Mouse (Mus musculus) cerebellum, postnatal 25 days (tissue): ENCODE data around the gene Foxc2.
"Not testable (repeated sequence)": the region's sequence is repeated elsewhere in the genome, so short reads cannot be mapped to it uniquely, and the experiment has no call there.

Experiments used
- DNase-seq, 2 experiments: peaks; one replicate each; pipeline ENCODE4 v3.0.0; 2021; ENCODE audit warnings: mixed read lengths in 2 of 2

The Foxc2 gene

DNA sequence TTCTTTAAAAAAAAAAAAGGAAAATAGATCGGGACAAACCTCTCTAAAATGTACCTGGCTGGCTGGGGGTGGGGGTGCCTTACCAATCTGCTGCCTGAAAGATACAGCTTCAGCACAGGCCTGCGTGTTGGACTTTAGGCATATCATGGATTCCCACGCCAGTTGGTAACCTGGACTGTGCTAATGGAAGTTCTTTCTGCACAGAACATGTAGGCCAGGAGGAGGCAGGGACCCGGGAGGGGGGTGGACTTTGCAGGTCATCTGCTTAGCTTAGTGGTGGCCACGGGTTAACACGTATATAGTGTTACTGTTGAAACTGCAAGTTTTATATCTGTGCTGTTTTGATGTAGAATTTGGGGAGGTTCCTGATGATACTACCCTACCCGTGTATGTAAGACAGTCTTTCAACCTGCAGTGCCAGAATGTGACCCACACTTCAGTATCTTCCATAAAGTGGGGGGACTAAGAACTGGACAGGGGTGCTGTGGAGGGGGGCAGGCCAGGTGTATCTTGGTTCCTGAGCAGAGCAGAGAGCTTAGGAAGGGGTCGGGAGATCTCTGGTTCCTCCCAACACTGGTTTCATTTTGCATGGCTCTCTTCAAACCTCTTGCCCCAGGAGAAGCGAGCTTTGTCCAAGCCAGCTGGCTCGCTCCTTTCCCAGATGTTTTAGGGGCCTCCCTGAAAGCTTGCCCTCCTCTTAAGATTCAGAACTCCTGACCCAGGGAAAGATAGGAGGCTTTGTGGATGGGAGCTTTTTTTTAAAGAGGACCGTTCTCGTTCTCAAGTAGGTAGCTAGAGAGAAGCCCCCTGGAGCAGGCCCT, 3.9 kb downstream of the Foxc2 start:
- DNase-seq, result no peak

DNA sequence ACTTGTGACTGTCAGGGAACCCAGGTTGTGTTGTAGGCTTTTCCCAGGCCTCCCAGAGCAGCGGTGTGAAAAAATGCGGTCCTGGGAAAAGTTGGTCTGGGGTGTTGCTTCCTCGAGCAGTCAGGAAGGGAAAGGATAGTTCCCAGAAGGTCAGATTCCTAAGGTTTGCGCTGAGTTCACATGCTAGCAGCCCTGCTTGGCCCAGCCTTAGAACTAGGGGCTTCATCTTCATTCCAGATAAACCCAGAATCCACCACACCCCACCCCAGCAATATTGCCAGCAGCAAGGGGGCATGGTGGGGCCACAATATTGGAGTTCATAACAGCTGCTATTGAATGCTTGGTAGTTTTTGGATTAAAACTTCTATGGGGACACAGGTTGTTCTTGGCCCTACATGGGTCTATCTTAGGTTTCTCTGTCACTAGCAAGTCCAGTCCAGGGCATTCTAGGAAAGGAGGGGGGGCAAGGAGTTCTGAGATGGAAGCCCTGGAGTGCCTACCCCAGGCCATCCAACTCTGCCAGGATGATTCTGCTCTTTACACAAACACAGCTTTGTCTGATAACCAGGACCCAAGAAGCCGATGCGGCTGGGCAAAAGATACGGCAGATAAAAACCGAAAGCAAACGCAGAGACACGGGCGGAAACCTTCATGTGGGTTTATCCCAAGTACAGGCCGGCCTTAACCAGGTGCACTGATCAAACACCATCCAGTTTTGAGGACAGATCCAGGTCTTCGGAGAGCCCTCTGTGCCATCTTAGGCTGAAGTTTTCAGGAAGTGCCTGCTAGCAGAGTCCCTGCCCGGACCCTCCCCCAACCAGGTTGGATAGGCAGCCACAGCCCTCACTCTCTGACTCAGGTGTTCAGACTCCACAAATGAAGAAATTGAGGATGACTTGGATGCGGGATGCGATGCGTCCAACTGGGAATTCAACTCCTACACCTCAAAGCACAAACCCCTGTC, 4.8 kb downstream of the Foxc2 start:
- no peak for DNase-seq

DNA sequence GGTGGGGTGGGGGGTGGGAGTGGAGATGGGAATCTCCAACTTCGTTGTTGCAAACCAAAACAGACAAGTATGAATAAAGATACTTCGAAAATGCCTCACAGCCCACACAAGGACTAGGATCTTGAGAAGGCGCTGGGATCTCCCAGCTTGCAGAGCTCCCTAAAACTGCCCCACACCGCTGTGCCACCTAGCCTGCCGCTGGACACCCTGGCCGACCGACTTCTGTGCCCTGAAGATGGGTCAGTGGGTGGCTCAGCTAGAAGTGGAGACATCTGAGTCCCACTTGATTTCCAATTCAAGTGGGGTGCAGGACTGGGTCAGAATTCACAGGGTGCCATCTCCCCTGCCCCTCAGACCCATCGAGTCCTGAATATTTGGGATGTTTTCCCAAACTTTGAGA, 5.7 kb downstream of the Foxc2 start:
- no peak for DNase-seq

DNA sequence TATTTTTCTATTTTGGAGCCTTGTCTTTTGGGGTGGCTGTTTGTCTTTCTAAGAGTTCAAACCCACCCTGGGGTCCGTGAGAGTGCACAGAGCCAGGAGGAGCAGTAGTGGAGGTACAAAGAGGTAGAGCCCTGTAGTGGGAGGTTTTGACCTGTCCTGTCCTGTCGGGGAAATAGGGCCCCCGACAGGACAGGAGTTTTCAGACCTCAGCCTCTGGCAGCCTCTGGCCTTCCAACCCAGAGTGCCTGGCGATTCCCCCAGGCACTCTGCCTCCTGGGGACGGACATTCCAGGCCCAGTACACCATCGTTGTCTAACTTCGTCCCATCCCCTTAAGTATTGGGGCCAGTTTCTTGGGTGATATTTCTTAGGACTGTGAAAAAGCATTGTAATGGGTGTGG, 6.4 kb downstream of the Foxc2 start:
- no peak for DNase-seq

DNA sequence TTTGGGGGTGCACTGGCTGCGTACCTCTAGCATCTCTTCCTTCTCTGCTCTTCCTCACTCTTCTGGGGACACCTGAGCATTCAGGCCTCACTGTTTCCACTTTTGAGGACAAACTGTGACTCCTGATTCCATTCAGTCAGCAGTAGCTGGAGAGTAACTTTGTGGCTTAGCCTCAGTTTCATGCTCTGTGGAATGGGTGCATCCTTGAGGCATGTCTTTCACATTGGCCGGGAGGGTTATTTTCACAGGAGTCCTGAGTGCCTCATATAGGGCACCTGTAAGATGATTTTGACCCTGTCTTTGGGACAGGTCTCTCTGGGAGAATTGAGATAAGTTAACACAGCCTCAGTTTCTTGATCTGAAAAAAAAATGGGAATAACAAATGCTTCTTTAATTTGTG, 7.1 kb downstream of the Foxc2 start:
- DNase-seq, result no peak

DNA sequence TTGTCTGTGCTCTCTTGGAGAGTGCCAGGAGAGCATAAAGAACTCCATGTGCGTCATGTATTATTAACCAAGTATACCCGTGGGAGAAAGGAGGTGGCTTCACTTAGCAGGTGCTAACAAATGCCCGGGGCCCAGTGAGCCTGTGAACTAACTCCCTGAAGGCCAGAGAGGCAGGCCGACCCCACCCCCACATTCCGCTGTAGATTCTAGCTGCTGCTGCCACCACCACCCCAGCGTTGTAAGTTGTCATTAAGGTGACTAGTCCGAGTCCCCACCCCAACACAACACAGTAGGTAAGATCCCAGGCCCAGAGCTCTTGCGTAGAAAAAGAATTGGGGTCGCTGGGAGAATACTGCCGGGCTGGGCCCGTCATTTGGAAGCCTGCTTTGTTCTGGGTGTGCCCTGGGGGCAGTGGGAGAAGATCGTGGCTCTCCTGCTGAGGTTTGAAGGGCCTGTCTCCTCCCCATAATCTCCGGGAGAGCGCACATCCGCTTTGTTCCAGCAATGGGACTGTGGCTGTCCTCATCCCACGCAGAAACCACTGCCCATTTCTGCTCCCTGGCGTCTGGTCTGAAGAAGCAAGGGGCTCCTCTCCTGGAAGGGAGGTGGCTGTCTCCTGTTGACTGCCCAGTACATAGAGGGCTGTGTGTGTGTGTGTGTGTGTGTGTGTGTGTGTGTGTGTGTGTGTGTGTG, 8.7 kb downstream of the Foxc2 start:
- DNase-seq, result no peak

DNA sequence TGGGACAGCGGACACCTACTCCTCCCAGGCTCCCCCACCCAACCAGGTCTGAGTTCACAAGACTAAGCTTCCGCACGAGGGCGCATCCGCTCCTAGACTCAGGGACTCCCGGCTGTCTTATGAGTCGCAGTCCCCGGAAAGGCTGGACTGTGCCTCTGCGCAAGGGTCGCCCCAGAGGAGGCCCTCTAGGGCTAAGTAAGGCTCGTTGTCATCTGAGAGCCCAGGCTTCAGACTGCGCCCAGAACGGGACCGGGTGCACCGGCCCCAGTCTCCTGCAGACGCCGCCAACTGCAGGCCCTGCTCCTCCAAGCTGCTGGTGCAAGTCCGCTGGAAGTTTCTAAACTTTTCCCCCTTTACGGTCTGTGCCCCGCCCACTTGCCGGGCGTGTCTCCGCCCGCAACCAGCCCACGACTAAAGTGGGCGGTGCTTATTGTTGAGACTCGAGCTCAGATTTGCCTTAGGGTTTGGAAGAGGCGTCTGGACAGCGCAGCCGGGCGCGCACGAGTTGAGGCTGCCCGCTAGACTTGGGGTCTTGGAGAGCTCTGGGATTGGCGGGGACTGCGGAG, 9.4 kb downstream of the Foxc2 start:
- DNase-seq, result peak in 1 of 2 experiments; percentile 38

DNA sequence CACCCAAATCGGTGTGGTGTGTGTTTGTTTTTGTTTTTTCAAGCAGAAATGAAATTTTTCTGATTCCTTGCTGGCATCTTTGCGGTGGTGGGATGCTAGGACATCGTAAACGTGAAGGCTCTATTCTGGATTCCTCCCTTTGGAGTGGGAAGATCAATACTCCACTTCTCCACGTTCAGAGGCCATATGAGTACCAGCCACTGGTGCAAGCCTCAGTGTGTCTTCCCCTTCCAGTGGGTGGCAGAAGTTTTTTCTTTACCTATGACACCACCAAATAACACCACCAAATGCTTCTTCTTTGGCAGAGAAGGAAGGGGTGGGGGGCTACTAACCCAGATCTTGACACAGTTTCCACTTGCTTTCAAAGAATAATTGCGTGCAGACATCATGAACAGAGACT, 10.2 kb downstream of the Foxc2 start:
- no peak for DNase-seq

DNA sequence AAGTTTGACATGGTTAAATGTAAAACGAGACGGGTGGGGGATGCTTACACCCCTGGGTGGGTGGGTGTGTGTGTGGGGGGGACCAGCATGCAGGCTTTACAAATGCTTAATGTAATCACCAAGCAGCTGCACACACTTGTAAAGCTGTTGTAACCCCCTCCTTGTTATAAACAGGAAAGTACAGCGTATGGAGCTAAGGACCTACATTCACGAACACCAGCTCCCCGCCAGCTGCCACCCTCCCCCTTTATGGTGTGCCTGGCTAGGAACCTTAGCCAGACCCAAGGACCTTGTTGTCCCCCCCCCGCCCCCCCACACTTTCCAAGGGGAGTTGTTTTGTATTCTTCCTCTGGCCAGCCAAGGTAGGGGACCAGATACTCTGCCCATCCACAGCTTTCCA, 10.7 kb downstream of the Foxc2 start:
- no peak for DNase-seq

DNA sequence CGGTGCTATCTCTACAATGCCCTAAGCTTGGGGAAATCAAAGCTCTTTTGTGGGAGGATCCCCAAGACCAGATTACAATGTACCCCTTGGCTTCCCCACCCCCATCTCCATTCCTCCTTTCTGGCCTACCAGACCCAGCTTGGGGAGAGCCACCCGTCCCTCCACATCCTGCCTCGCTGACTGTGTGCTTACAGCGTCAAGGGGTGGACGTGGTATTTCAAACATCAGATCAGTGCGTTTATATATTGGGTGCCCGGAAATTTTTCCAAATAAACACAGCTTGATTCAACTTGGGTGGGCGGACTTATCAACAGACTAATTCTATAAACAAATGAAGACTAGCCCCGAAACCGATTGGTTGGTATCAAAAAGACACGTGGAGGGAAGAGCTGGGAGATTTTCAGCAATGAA, 11.3 kb downstream of the Foxc2 start:
- no peak for DNase-seq

DNA sequence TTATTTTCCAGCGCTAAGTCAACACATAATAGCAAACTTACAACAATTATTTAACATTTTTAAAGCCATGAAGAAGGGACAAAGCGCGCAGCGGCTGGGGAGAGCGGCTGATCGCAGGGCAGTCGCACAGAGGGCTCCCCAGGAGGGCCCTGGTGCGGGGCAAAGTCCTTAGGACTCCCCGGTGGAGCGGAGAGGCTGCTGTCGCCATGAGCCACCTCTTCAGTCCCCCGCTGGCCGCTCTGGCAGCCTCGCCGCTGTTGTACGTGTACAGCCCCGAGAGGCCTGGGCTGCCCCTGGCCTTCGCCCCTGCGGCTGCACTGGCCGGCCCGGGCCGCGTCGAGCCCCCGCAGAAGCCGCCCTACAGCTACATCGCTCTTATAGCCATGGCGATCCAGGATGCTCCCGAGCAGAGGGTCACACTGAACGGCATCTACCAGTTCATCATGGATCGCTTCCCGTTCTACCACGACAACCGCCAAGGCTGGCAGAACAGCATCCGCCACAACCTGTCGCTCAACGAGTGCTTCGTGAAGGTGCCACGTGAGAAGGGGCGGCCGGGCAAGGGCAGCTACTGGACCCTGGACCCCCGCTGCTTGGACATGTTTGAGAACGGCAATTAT, 11.9 kb downstream of the Foxc2 start, which contains the start of gene Foxl1:
Gene Foxl1 (plus strand): TSS at position 185 of the 620 bp plus-strand sequence.
- DNase-seq, result peak in 1 of 2 experiments; percentile 8

DNA sequence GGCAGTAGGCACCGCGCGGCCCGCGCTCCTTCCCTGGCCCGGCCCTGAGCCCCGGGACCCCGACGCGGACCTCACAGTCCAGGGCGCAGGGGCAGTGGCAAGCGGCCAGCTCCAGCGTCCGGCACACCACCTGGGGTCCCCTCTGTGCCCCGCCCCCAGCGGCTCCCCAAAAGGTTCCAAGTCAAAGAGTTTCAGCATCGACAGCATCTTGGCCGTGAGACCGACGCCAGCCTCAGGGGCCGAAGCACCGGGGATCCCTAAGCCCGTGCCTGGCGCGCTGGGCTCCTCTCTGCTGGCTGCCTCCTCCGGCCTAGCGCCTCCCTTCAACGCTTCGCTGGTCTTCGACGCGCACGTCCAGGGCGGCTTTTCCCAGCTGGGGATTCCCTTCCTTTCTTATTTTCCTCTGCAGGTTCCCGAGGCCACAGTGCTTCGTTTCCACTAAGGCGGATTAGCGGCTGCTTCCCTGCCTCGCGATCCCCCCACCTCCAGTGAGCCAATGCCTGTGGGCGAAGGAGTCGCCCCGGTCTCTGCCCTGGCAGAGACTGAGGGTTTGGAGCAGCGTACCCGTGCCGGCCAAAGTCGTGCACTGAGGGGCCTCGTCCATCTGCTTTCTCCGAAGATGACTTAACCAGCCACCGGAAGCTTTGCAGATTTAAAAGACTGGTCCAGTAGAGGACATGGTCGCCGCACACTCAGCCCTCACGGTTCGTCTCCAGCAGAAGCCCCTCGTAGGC, 12.7 kb downstream of the Foxc2 start:
- no peak for DNase-seq

DNA sequence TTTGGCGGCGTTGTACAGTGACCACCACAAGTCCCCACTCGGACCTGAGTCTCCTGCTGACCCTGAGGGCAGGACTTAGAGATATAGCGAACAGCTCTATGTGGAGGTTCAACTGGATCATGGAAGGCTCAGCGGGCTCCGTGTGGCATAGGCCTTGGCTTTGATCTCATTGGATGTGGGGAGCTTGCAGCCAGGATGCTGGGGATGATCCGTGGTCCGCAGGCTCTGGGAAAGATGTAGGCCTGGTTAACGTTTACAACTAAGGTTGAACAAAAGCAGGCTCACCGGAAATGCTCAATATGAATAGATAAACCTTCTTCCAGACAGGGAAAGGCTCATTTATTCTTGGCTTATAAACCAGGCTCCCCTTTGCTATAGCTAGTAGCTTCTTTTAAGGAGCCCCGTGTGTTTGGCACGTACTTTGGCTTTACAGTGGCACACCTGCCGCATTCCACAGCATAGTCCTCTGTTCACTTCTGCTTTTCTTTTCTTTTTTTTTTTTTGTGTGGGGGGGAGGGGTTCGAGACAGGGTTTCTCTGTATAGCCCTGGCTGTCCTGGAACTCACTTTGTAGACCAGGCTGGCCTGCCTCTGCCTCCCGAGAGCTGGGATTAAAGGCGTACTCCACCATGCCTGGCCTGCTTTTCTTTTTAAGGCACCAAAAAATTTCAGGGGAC, 13.4 kb downstream of the Foxc2 start:
- no peak for DNase-seq

DNA sequence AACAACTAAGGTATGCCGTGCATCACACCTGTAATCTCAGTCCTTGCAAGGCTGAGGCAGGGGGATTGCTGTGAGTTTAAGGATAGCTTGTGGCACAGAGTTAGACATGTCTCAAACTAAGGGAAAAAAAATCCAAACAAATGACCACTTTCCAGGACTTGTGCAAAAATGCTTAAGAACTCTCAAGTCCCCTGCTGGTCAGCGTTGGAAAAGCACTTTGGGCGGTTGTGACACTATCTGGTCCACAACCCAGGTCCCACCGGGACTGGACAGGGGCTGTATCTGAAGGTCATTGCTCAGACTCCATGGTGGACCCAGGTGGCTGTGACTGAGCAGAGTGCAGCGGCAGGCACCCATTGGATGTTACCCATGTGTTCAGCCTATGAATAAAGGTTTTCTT, 14.6 kb downstream of the Foxc2 start:
- DNase-seq, result peak in 1 of 2 experiments; percentile 15

DNA sequence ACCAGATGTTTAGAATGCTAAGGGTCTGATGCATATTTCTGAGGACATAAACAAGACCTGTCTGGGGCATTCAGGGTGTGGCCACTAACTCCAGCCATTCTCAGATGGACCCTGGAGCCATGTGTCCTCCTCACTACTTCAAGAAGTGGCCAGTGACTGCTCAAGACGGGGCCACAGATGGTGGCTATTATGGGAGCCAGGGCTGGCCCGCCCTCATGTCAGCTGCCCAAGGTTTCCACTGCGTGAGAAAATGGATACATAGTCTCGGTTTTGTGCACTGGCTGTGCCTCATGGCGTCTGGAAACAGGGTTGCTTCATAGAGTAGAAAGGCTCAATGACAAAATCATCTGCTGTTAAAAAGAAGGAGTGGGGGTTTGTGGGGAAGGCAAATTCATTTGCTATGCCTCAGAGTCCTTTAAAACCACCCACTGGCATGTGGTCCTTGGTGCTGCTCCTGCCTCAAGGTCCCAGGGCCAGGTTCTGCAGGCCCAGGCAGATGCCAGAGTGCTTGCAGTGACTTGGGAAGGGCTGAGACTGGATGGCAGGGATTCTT, 17.1 kb downstream of the Foxc2 start:
- no peak for DNase-seq

DNA sequence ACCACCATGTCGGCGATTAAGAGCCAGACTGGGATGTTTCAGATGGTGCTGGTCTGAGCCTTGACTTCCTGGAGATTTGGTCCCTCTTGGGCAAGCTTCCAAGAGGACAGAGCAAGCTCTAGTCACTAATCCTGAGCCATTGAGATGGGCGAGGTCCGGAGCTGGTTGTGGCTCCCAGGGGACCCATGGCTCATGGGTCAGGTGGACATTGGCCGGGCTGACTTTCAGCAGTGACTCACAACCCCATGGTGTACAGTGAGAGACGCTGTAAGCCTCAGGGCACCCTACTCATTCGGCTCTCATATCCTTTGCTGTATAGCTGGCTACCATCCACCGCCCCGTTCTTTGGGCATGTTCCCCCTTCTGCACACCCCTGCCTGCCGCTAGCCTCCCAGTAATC, 18.1 kb downstream of the Foxc2 start:
- no peak for DNase-seq

DNA sequence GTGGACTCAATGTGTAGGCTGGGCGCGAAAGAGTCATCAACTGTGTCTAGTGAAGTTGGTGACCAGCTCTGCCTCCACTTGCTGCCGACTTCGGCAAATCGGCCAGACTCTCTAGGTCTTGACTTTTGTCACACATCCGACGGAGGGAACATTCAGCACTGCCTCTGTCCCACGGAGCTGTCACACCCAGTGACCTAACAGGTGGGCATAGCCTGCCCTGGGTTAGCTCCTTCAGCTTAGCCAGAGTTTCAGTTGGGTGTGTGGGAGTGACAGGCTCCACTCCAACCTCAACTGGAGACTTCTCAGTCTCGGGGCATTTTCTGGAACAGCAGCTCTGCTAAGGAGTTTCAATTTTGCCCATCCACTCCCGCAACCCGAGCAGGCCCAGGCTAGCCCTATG, 18.5 kb downstream of the Foxc2 start:
- no peak for DNase-seq

DNA sequence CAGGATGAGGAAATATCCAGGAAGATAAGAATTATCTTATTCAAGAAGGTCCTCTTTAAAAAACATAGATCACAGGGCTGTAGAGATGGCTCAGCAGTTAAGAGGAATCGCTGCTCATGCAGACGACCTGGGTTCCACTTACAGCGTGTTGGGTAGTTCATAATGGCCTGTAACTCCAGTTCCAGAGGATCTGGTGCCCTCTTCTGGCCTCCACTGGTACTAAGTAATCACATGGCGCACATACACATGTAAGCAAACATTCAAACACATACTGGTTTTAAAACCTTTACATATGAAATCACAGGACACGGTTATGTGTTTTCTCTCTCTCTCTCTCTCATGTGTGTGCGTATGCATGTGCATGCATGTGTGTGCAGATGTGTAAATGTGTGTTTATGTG, 20.9 kb downstream of the Foxc2 start:
- DNase-seq, result no peak

DNA sequence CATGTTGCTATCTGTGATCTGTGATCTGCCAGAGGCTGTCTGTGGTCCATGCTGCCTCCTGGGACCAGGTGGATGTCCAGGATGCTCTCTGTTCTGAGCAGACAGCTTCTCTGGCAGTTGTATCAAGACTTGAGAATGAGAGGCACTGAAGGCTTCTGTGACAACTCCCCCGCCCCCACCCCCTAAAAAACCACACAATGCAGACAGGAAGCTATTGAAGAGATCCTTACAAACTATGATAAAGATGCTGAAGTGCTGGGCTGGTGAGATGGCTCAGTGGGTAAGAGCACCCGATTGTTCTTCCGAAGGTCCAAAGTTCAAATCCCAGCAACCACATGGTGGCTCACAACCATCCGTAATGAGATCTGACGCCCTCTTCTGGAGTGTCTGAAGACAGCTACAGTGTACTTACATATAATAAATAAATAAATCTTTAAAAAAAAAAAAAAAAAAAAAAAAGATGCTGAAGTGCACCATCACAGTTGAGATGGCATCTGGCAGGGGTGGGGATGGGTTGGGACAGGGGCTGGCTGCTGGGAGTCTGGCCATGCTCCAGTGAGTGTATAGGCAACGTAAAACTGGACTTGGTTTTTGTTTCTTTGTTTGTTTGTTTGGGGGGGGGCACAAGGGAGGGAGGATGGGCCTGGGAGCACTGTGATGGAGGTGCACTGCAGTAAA, 29.6 kb downstream of the Foxc2 start:
- not testable (repeated sequence) for DNase-seq

DNA sequence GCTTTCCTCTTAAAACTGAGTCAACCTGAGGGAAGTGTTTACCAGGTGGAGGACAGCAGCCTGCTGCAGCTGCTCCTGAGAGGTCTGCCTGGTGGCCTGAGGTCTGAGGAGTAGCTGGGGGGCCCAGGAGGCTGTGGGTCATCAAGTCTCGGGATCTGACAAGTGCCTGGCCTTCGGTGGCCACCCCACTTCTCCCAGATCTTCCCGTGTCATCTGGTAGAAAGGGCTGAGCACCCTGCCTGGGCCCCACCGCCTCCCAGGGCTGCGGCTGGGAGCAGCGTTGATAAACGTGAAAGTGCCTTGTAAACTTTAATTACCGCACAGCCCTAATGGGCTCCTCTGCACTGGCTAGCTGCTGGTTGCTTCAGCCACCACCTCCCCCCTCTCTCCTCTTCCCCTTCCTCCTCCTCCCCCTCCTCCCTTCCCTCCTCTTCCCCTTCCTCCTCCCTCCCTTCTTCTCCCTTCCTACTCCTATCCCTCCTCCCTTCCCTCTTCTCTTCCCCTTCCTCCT, 32.7 kb downstream of the Foxc2 start:
- DNase-seq, result no peak
